In genomic region chr6:135011048-135011733, GRCm38 (mm10) we compare ENCODE assay signal across 8 mouse cellular contexts. TPM values are rescaled to one million over a fixed set of nuclear protein-coding genes. Genes with fewer than 3 reads are reported as not detected.
DNase-seq lines count a peak whose midpoint lies in the region; ATAC-seq lines count a peak whose summit lies in the region.

Ddx47 (plus strand) TSS chr6:135011612.

- peak; percentile 98 for ATAC-seq in megakaryocyte progenitor cell, adult 5-6 weeks (replicated peaks; ENCODE audit: poor library complexity)

- peak; percentile 97 for DNase-seq in adipocyte (ENCODE audit: low spot score)
- peak; percentile 99 for DNase-seq in embryo, embryonic 10 days (ENCODE audit: low spot score)
- DNase-seq in gastrocnemius, postnatal 10 days: peak; percentile 94
- DNase-seq in induced T-regulatory cell, adult 2 months (ENCODE audit: low read depth): peak; percentile 97
- peak; percentile 81 to 98 for DNase-seq in left cerebral cortex, adult 9 months (ENCODE audit: low spot score in 2 of 2)
- DNase-seq in right cerebral cortex, postnatal 14 days: peak; percentile 94
- peak; percentile 91 to 95 for DNase-seq in urinary bladder, postnatal 36 days (ENCODE audit: low spot score in 2 of 2)

RNA-seq across cellular contexts. Expression of gene Ddx47, which starts in this region (rescaled TPM):
- total RNA-seq in gastrocnemius, postnatal 10 days (2021): 10 to 100 TPM; 33.1 to 33.5 TPM
- total RNA-seq in megakaryocyte progenitor cell, adult 5-6 weeks (2015): 52.4 and 69.7 TPM in 2 replicates
- total RNA-seq in megakaryocyte progenitor cell, adult 5-6 weeks (2017): 95.0 and 96.0 TPM in 2 replicates

Comparison
In these comparisons a context has a peak if more than half of its experiments do, and no peak if none do; other contexts are left out.
1. Peak in every context shown above with its lines: DNase-seq and ATAC-seq.